Mouse (Mus musculus): Measurements from ENCODE around the gene Cyp2b9. TPM values are rescaled to one million over a fixed set of nuclear protein-coding genes. Genes with fewer than 3 reads are reported as not detected.
"Not testable (repeated sequence)": the region's sequence is repeated elsewhere in the genome, so short reads cannot be mapped to it uniquely, and the experiment has no call there.

Cyp2b9 gene
- polyA plus RNA-seq (2012; ENCODE audit: insufficient read depth, insufficient read length, low replicate concordance, missing spikeins) = not detected in 2 replicates

GRCm38 (mm10) chr7:26173111-26173510 is at the start of gene Cyp2b9:
TSS of gene Cyp2b9 (plus strand) at chr7:26173411.
- not testable (repeated sequence) for H3K4me3 ChIP-seq (ENCODE audit: insufficient read depth, low read depth, low read length); H3K27ac ChIP-seq (ENCODE audit: insufficient read depth, low read depth, low read length); H3K4me1 ChIP-seq (ENCODE audit: control insufficient read depth, insufficient read depth, low read length)
- WGBS = 73% methylated on average over 3 of the region's 3 CpGs

GRCm38 (mm10) chr7:26139623-26140022 is 33.6 kb upstream of the Cyp2b9 start:
- H3K4me3 ChIP-seq (ENCODE audit: insufficient read depth, low read depth, low read length); H3K27ac ChIP-seq (ENCODE audit: insufficient read depth, low read depth, low read length); H3K4me1 ChIP-seq (ENCODE audit: control insufficient read depth, insufficient read depth, low read length): not testable (repeated sequence)
- no CpG with 5 or more reads among the region's 2 CpGs for WGBS

- H3K27ac ChIP-seq (ENCODE audit: insufficient read depth, low read depth, low read length); H3K4me1 ChIP-seq (ENCODE audit: control insufficient read depth, insufficient read depth, low read length); H3K4me3 ChIP-seq (ENCODE audit: insufficient read depth, low read depth, low read length): not testable (repeated sequence)
- 71% methylated on average over 1 of the region's 3 CpGs for WGBS
Measured at GRCm38 (mm10) chr7:26143657-26144056, 29.6 kb upstream of the Cyp2b9 start.

- 65% methylated on average over 2 of the region's 3 CpGs for WGBS
- not testable (repeated sequence) for H3K4me1 ChIP-seq (ENCODE audit: control insufficient read depth, insufficient read depth, low read length); H3K27ac ChIP-seq (ENCODE audit: insufficient read depth, low read depth, low read length); H3K4me3 ChIP-seq (ENCODE audit: insufficient read depth, low read depth, low read length)
Measured at GRCm38 (mm10) chr7:26168765-26169536, 4.3 kb upstream of the Cyp2b9 start.

GRCm38 (mm10) chr7:26201083-26201482 is 27.9 kb downstream of the Cyp2b9 start:
- Histone ChIP-seq H3K4me1 (ENCODE audit: control insufficient read depth, insufficient read depth, low read length) (no peaks in the 10 kb centered on the region), H3K4me3 (ENCODE audit: insufficient read depth, low read depth, low read length) (no peak overlapping the region), H3K27ac (ENCODE audit: insufficient read depth, low read depth, low read length) (no peak overlapping the region)
- WGBS = 25% methylated on average over 2 of the region's 2 CpGs
- TF ChIP-seq POLR2A (IDR thresholded peaks at IDR 0.05; ENCODE audit: insufficient read depth, low read depth, low read length) = no peak
- TF ChIP-seq CTCF (IDR thresholded peaks at IDR 0.05; ENCODE audit: insufficient read depth, low read depth, low read length) = no peak

GRCm38 (mm10) chr7:26260034-26260433 is 86.8 kb downstream of the Cyp2b9 start, which contains the start of gene Vmn1r184:
TSS of gene Vmn1r184 (plus strand) at chr7:26260334.
- 88% methylated on average over 1 of the region's 1 CpGs for WGBS
- H3K27ac ChIP-seq (ENCODE audit: insufficient read depth, low read depth, low read length); H3K4me3 ChIP-seq (ENCODE audit: insufficient read depth, low read depth, low read length); H3K4me1 ChIP-seq (ENCODE audit: control insufficient read depth, insufficient read depth, low read length): not testable (repeated sequence)

Other genes with a start within 250 kb of the Cyp2b9 start
- gene Cyp2b13, start 111.9 kb upstream of the Cyp2b9 start, polyA plus RNA-seq (2012; ENCODE audit: insufficient read depth, insufficient read length, low replicate concordance, missing spikeins) = not detected in 2 replicates
- not detected in 2 replicates for gene Vmn1r184, start 86.9 kb downstream of the Cyp2b9 start, polyA plus RNA-seq (2012; ENCODE audit: insufficient read depth, insufficient read length, low replicate concordance, missing spikeins)
- gene Cyp2a4, start 133.8 kb downstream of the Cyp2b9 start, polyA plus RNA-seq (2012; ENCODE audit: insufficient read depth, insufficient read length, low replicate concordance, missing spikeins) = not detected in 2 replicates
- gene Nlrp9c, start 230.3 kb downstream of the Cyp2b9 start, polyA plus RNA-seq (2012; ENCODE audit: insufficient read depth, insufficient read length, low replicate concordance, missing spikeins) = not detected in 2 replicates

Data from olfactory bulb, adult 2 months (tissue).